Mouse (Mus musculus) stomach, postnatal 0 days (tissue): ENCODE results near the gene Nsun2.

Experiments used
- CTCF ChIP-seq: IDR thresholded peaks from 2 replicates; pipeline ENCODE4 v1.5.1; 2016; ENCODE audit warnings: antibody characterized with exemption, low read depth, mild to moderate bottlenecking, moderate library complexity
- EP300 ChIP-seq: optimal IDR thresholded peaks from 2 replicates; pipeline ENCODE3; 2016; ENCODE audit warnings: antibody characterized with exemption

- TF ChIP-seq CTCF (no peak), EP300 (no peak)
These were observed 10.0 kb downstream of the Nsun2 start for GRCm38 (mm10) chr13:69543595-69543994.
